ENCODE assay signal across 21 mouse cellular contexts in genomic region chr6:136493910-136494751, GRCm38 (mm10). TPM values are rescaled to one million over a fixed set of nuclear protein-coding genes. Genes with fewer than 3 reads are reported as not detected.
DNase-seq lines count a peak whose midpoint lies in the region; ATAC-seq and TF ChIP-seq lines count a peak whose summit lies in the region.
"Had no signal": no experiment of that assay in that cellular context is flagged by ENCODE, and none has a peak within 500 bp of the region (broad histone marks: within the 10 kb centered on the region; RNA-seq: fewer than 3 reads in every experiment).

No protein-coding gene starts in this region.

- no peaks in the 10 kb centered on the region for H3K4me1 ChIP-seq in kidney, postnatal 0 days (replicated peaks; ENCODE audit: insufficient read depth, low read length)
- H3K4me1 ChIP-seq in kidney, embryonic 14.5 days (ENCODE audit: control insufficient read depth, insufficient read depth, low read length), result no peaks in the 10 kb centered on the region
- no peaks in the 10 kb centered on the region for H3K4me1 ChIP-seq in stomach, embryonic 15.5 days
- 0 out of 2 replicates have a peak, but pooled peaks cover 2% of the 10 kb centered on the region for H3K4me1 ChIP-seq in stomach, postnatal 0 days (replicated peaks; ENCODE audit: control insufficient read depth, insufficient read depth)
- H3K4me1 ChIP-seq: embryonic facial prominence, embryonic 12.5 days; hindbrain, embryonic 12.5 days had no signal

- no peaks in the 10 kb centered on the region for H3K27me3 ChIP-seq in kidney, postnatal 0 days (ENCODE audit: insufficient read depth, low read length)
- H3K27me3 ChIP-seq in kidney, embryonic 14.5 days (ENCODE audit: control insufficient read depth, insufficient read depth, low read length), result no peaks in the 10 kb centered on the region
- H3K27me3 ChIP-seq in stomach, embryonic 15.5 days (replicated peaks), result no peaks in the 10 kb centered on the region
- no peaks in the 10 kb centered on the region for H3K27me3 ChIP-seq in stomach, postnatal 0 days (ENCODE audit: control insufficient read depth, insufficient read depth, low read length)
- H3K27me3 ChIP-seq: embryonic facial prominence, embryonic 12.5 days; heart, embryonic 12.5 days; hindbrain, embryonic 12.5 days had no signal

- 0 out of 2 replicates have a peak, but pooled peaks have one; percentile 17 for ATAC-seq in kidney, postnatal 0 days (replicated peaks; ENCODE audit: low FRiP score, low read depth)
- ATAC-seq in kidney, embryonic 14.5 days (ENCODE audit: low FRiP score, low TSS enrichment), result no peak
- no peak for ATAC-seq in stomach, embryonic 15.5 days (ENCODE audit: insufficient read depth, low FRiP score, low read depth)
- ATAC-seq in stomach, postnatal 0 days (ENCODE audit: low FRiP score, low TSS enrichment), result no peak; the same call in 1 of the 2 replicates
- ATAC-seq: forebrain, embryonic 14.5 days; midbrain, embryonic 16.5 days had no signal

- H3K27ac ChIP-seq in kidney, postnatal 0 days, result no peak overlapping the region
- H3K27ac ChIP-seq in kidney, embryonic 14.5 days (ENCODE audit: low read depth, low read length), result no peak overlapping the region
- 0 out of 2 replicates have a peak overlapping the region, but pooled peaks have one; percentile 0 for H3K27ac ChIP-seq in stomach, embryonic 15.5 days
- H3K27ac ChIP-seq in stomach, postnatal 0 days (replicated peaks), result no peak overlapping the region
- H3K27ac ChIP-seq: embryonic facial prominence, embryonic 12.5 days; gastrocnemius, adult 2 months; hindbrain, embryonic 12.5 days; midbrain, embryonic 10.5 days had no signal

- H3K36me3 ChIP-seq in kidney, postnatal 0 days (ENCODE audit: insufficient read depth, low read length), result no peaks in the 10 kb centered on the region
- no peaks in the 10 kb centered on the region for H3K36me3 ChIP-seq in kidney, embryonic 14.5 days (ENCODE audit: control insufficient read depth, insufficient read depth, low read length)
- no peaks in the 10 kb centered on the region for H3K36me3 ChIP-seq in stomach, embryonic 15.5 days
- no peaks in the 10 kb centered on the region for H3K36me3 ChIP-seq in stomach, postnatal 0 days (ENCODE audit: control insufficient read depth, insufficient read depth, low read length)
- H3K36me3 ChIP-seq: embryonic facial prominence, embryonic 12.5 days; heart, embryonic 12.5 days; hindbrain, embryonic 12.5 days; midbrain, embryonic 10.5 days had no signal

- TF ChIP-seq CTCF in kidney, postnatal 0 days (IDR thresholded peaks at IDR 0.05; ENCODE audit: low read depth), result no peak
- no peak for TF ChIP-seq CTCF in stomach, postnatal 0 days (IDR thresholded peaks at IDR 0.05; ENCODE audit: low read depth)

- no peaks in the 10 kb centered on the region for H3K9me3 ChIP-seq in kidney, postnatal 0 days (replicated peaks; ENCODE audit: low read length)
- no peaks in the 10 kb centered on the region for H3K9me3 ChIP-seq in kidney, embryonic 14.5 days (ENCODE audit: control insufficient read depth, low read length)
- no peaks in the 10 kb centered on the region for H3K9me3 ChIP-seq in stomach, embryonic 15.5 days
- H3K9me3 ChIP-seq in stomach, postnatal 0 days (ENCODE audit: control insufficient read depth, low read length), result no peaks in the 10 kb centered on the region
- H3K9me3 ChIP-seq: embryonic facial prominence, embryonic 12.5 days; hindbrain, embryonic 12.5 days; midbrain, embryonic 10.5 days had no signal

- no peak overlapping the region for H3K9ac ChIP-seq in kidney, postnatal 0 days (ENCODE audit: low read depth, low read length)
- no peak overlapping the region for H3K9ac ChIP-seq in kidney, embryonic 14.5 days (ENCODE audit: low read depth, low read length)
- no peak overlapping the region for H3K9ac ChIP-seq in stomach, embryonic 15.5 days
- H3K9ac ChIP-seq in stomach, postnatal 0 days (ENCODE audit: low read length), result no peak overlapping the region
- H3K9ac ChIP-seq: embryonic facial prominence, embryonic 12.5 days; heart, embryonic 12.5 days; hindbrain, embryonic 12.5 days had no signal

- WGBS in kidney, postnatal 0 days, result 86% methylated on average over 12 of the region's 12 CpGs
- WGBS in kidney, embryonic 14.5 days, result 93% methylated on average over 12 of the region's 12 CpGs
- WGBS in stomach, embryonic 15.5 days, result 81% methylated on average over 12 of the region's 12 CpGs
- WGBS in stomach, postnatal 0 days, result 73% methylated on average over 12 of the region's 12 CpGs

- H3K4me3 ChIP-seq in kidney, postnatal 0 days (replicated peaks; ENCODE audit: low read depth, low read length), result no peak overlapping the region
- H3K4me3 ChIP-seq in kidney, embryonic 14.5 days (ENCODE audit: low read length), result no peak overlapping the region
- H3K4me3 ChIP-seq in stomach, embryonic 15.5 days (replicated peaks), result no peak overlapping the region
- H3K4me3 ChIP-seq in stomach, postnatal 0 days (ENCODE audit: low read depth, low read length), result no peak overlapping the region
- H3K4me3 ChIP-seq: embryonic facial prominence, embryonic 12.5 days; erythroblast, embryonic 14.5 days; gastrocnemius, adult 2 months; heart, embryonic 12.5 days; hindbrain, embryonic 12.5 days; midbrain, embryonic 10.5 days had no signal

- TF ChIP-seq EP300 in stomach, postnatal 0 days (optimal IDR thresholded peaks at IDR 0.05), result no peak

- peak; percentile 85 for DNase-seq in heart, adult 11 months
- no peak for DNase-seq in heart, adult 18-20 months
- DNase-seq in kidney, postnatal 0 days (ENCODE audit: low spot score), result peak; percentile 59
- DNase-seq in stomach, postnatal 0 days (ENCODE audit: low spot score), result no peak
- DNase-seq in adrenal gland, postnatal 10 days, result no peak
- DNase-seq: cerebellum, adult 11-12 months; cerebellum, postnatal 10 days; gastrocnemius, adult 2 months; heart, postnatal 14 days; kidney, adult 2 months; kidney, postnatal 4 days; lung, adult 18-20 months had no signal

- H3K4me2 ChIP-seq in kidney, postnatal 0 days (ENCODE audit: low read length), result no peak overlapping the region
- no peak overlapping the region for H3K4me2 ChIP-seq in kidney, embryonic 14.5 days (replicated peaks; ENCODE audit: low read depth, low read length)
- H3K4me2 ChIP-seq in stomach, embryonic 15.5 days, result no peak overlapping the region
- no peak overlapping the region for H3K4me2 ChIP-seq in stomach, postnatal 0 days (replicated peaks; ENCODE audit: low read depth)
- H3K4me2 ChIP-seq: embryonic facial prominence, embryonic 12.5 days; heart, embryonic 12.5 days; hindbrain, embryonic 12.5 days had no signal

RNA-seq across cellular contexts. Expression of gene Atf7ip, which starts 11.8 kb away (rescaled TPM):
- 10 to 100 TPM; 59.7 to 88.7 TPM for total RNA-seq in heart, adult 18-20 months (2021)
- polyA plus RNA-seq in kidney, postnatal 0 days (2015; fragmentation: Nextera tagmentation; extraction: Ambion mirVana), result 17.9 and 20.2 TPM in 2 replicates
- polyA plus RNA-seq in kidney, embryonic 14.5 days (2014; fragmentation: Nextera tagmentation; extraction: Ambion mirVana), result 31.3 and 54.2 TPM in 2 replicates
- 34.6 and 38.1 TPM in 2 replicates for polyA plus RNA-seq in stomach, embryonic 15.5 days (2015; fragmentation: Nextera tagmentation; extraction: Ambion mirVana)
- 8.4 and 9.5 TPM in 2 replicates for polyA plus RNA-seq in stomach, postnatal 0 days (2015; fragmentation: Nextera tagmentation; extraction: Ambion mirVana)
- total RNA-seq in adrenal gland, postnatal 10 days (2021), result 100 to 1,000 TPM in 1 of 2 experiments, 10 to 100 TPM in 1; 63.7 to 105 TPM

Comparison
In these comparisons a context has a peak if more than half of its experiments do, and no peak if none do; other contexts are left out.
1. DNase-seq: peak in heart, adult 11 months (single experiment) and kidney, postnatal 0 days (single experiment); none in heart, adult 18-20 months (0 of 2), stomach, postnatal 0 days (single experiment) and adrenal gland, postnatal 10 days (single experiment).